Mouse (Mus musculus) activated CD4-positive, CD25-positive, alpha-beta regulatory T cell, adult 4 months (primary cell): ENCODE measurements at regions not wholly inside any gene's neighbourhood (a gene's known extent, or its start where the extent isn't known, plus 50 kb on each side); places are given as distances from the start of the nearest gene placed in this dataset.

Experiments
- ATAC-seq: one replicate; pipeline ENCODE4 v1.8.0; 2017

- no peak for ATAC-seq
These were observed 1307.1 kb upstream of the Gm7489 start for GRCm38 (mm10) chr15:52577614-52578013.

GRCm38 (mm10) chr15:52589391-52589790 is 1295.3 kb upstream of the Gm7489 start:
- no peak for ATAC-seq

- no peak for ATAC-seq
These were observed 1285.2 kb upstream of the Gm7489 start for GRCm38 (mm10) chr15:52599511-52599910.

- ATAC-seq, result no peak
These were observed 1284.7 kb upstream of the Gm7489 start for GRCm38 (mm10) chr15:52599957-52600356.

GRCm38 (mm10) chr15:52639790-52640189 is 1244.9 kb upstream of the Gm7489 start:
- no peak for ATAC-seq

- no peak for ATAC-seq
These were observed 1238.7 kb upstream of the Gm7489 start for GRCm38 (mm10) chr15:52645961-52646360.

GRCm38 (mm10) chr15:52657916-52658315 is 1226.8 kb upstream of the Gm7489 start:
- no peak for ATAC-seq
